Mouse (Mus musculus): ENCODE results near the gene Card10.
A peak's percentile ranks its signal among the peaks of the same experiment; 100 is the strongest.

Card10 gene

DNA sequence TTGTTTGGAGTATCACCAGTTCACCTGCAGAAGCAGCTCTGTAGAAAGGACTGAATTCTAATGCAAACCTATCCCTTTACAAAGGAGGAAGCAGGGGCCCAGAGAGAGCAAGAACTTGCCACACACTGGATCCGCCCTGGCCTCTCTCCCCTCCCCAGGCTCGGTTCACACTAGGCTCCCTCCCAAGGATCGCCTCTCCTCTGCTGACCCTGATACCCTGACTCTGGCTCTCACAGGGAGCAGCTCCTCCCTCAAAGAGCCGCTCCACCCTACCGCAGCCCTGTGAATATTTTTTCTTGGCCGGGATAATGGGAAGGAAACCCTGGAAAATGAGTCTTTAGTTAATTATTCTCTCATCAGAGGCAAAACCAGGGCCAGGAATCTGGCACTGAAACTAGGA is 1.5 kb upstream of the Card10 start:
- DNase-seq (ENCODE audit: extremely low read depth, low read depth, low spot score) = no peak

DNA sequence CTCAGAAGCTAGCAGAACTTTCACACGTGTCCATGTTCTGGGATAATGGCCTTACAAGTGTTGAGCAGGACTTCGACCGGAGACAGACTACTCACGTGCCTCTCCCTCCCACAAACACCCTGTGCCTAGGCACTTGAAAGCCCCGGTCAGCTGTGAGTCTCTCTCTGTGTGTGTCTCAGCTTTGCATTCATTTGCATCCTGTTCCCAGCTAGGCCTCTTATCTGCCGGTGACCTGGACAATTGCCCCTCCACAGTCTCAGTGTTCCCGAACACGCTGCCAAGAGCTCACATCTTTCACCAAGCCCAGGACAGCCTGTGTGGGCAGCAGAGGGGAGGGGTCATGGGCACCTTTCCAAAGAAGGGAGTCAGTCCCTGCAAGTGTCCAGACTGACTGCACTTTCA is 658 bp upstream of the Card10 start:
- DNase-seq (ENCODE audit: extremely low read depth, low read depth, low spot score) = no peak

DNA sequence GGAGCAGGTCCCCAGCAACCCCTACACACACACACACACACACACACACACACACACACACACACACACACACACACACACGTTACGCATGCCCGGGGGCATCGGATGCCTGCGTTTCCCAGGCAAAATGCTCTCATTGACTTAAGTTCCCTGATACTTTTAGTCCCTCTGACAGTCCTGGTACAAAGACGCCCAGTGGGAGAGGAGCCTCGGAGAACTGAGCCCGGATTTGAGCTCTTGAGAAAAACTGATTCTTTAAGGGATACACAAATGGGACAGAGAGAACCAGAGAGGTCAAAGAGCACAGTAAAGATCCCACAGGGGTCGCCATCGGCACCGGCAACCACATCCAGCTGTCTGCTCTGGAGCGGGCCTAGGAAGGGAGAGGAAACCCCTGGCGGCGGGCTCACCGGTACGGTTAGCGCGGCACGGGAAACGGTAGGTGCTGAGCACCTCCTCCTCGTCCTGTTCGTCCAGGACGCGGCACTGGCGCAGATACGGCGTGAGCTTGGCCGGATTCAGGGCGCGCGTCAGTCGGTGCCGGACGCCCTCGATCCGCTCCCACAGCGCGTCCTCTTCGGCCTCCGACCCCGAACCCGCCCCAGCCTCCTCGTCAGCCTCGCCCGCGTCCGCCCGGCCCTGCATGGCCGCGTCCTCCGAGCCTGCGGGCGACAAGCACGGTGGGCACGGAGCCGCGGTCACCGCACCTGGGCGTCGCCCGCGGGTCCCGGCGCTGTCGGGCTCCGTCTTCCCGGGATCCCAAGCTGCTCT is 686 bp downstream of the Card10 start:
- no peak for DNase-seq (ENCODE audit: extremely low read depth, low read depth, low spot score)

DNA sequence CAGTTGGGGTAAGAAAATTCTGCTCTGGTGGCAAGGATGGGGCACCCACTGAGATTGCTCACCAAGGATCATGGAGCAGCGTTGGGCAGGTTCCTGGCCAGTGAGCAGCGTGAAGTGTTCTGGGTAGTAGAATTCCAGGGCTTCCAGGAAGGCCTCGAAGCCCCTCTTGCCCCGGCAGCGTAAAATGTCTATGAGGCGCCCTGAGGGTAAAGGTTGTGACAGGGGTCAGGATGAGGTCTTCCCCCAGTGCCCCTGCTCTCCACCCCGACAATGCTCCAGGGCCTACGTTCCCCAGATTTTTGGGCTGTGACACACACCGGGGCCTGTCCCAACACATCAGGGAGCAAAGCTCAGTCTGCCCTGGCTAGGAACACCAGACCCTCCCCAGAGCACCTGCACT is 1.3 kb downstream of the Card10 start:
- no peak for DNase-seq (ENCODE audit: extremely low read depth, low read depth, low spot score)

DNA sequence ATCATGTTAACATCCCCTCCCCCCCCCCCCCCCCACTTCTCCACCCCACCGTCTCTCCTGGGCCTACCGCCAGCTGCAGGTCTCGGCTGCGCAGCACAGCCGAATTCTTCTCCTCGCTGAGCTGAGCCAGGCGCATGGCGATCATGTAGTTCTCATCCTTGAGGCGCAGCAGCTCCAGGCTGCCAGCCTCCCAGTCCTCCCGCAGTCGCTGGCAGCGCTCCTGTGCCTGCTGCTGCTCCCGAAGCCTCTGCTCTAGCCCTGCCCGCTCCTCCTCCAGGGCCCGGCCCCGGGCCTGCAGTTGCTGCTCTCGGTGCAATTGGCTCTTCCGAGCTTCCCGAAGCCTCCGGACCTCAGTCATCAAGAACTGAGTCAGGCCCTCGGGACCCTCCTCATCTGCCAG is 3.8 kb downstream of the Card10 start:
- no peak for DNase-seq (ENCODE audit: extremely low read depth, low read depth, low spot score)

DNA sequence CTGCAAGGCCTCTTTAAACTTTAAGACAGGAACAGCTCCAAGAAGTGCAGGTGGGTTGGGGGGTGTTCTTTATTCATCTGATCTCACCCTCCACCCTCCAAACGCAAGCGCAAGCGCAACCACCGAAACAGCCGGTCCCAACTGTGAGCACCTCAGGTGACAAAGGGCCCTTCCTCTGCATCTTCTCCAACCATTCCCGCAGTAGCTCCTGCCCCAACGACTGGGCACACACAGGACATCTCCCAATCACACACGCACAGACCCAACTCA is 5.8 kb downstream of the Card10 start:
- no peak for DNase-seq (ENCODE audit: extremely low read depth, low read depth, low spot score)

DNA sequence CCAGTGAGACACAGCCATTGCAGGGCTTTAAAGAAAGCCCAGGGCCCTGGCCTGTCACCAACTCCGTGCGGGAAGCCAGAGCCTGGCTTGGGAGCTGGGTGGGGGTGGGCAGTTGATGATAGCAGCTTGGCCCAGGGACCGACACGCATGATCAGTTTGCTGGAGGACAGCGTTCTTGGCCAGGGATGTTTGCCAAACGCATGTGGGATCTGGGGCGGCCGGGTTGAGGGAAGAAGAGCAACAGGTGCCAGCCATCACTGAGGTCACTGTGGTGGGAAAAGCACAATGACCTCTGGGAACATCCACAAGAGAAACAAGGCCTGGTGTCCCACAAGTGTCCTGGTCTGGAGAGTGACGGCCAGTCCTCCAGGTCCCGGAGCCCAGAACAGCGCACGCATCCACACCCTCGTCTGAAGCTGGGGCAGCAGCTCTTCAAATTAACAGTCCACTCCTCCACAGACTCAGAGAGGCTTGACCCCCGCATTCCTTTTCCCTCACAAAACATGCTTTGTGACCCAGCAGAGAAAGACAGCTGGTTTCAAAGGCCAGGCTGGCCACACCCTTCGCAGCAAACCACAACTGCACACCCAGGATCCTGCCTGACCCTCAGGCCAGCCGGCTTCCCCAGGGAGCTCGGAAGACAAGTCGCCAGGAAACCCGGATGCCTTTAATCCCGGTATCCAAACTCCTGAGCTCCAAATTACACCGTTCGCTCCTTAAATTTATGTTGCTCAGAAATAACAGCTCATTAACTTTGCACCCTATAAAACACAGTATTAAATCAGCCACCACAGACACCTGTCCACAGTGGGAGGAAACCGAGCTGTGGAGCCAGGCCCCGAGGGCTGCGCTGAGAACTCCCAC is 6.4 kb downstream of the Card10 start:
- no peak for DNase-seq (ENCODE audit: extremely low read depth, low read depth, low spot score)

DNA sequence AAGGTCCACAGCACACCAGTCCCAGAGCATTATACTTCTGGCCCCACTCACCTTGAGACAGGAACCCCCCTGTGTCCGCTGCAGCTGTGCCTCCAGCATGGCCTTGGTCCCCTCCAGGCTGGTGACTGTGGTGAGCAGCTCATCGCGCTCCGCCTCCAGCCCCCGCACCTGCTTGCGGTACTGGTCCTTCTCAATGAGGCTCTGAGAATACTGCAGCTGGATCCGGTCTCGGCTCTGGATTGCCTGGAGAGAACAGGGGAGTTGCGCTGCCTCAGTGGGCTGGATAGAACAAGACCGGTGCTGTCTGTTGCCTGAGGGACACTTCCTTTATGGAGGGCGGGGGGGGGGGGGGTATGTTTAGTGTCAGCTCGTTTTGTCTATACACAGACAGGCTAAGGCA is 11.9 kb downstream of the Card10 start:
- no peak for DNase-seq (ENCODE audit: extremely low read depth, low read depth, low spot score)

DNA sequence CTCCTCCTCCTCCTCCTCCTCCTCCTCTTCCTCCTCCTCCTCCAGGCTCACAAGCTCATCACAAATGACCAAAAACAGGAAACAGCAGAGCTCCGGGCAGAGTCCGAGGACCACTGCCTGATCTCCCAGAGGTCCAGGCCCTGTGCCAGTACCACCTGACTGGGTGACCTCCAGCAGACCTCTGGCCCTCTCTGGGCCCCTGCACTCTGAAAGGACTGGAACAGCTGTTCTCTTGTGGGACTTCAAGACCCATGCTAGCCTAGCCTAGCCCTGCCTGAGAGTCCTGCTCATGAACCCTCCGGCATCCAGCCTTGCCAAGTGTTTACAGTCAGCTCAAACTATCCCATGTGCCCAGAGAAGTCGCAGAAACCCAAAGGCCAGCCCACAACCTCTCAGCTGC is 12.4 kb downstream of the Card10 start:
- no peak for DNase-seq (ENCODE audit: extremely low read depth, low read depth, low spot score)

DNA sequence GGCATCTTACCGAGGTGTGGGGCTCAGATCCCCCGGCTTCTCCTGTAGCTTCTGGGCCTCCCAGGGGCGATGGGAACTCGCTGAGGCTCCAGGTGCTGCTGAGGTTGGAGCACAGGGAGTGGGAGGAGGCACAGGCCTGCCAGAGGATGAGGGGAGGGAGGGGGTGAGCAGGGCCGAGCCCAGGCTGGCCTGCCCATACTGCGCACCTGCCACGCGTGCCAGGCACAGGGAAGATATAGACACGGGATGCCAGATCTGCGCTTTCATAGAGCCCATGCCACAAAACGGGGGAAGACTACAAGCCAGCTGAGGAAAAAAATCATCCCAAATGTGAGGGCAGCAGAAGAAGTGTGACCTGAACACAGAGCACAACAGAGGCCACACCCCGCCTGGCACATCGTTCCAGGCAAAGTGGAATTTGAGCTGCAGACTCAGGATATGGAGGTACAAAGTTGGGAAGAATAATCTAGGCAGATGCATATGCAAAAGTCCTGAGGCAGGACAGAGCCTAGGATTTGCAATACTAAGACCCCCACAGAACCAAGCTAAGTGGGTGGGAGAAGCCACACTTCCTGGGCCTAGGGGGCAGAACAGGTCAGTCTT is 13.0 kb downstream of the Card10 start:
- DNase-seq (ENCODE audit: extremely low read depth, low read depth, low spot score) = no peak

DNA sequence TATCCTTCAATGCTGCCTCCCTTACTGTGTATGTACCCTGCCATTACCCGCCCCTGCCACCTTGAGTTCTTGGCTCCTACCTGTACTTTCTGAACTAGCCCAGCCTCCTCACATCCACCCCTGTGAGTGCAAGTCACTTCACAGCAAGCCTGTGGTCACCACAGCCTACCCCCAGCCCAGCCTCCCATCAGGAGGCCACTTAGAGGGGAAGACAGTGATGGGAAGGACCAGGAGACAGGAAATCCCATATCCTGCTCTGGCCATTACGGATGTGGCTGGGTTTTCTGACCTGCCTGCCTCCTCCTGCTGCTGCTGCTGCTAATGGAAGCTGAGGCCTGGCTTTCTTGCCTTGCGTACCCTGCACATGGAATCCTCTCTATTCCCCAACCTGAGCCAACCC is 14.8 kb downstream of the Card10 start:
- no peak for DNase-seq (ENCODE audit: extremely low read depth, low read depth, low spot score)

DNA sequence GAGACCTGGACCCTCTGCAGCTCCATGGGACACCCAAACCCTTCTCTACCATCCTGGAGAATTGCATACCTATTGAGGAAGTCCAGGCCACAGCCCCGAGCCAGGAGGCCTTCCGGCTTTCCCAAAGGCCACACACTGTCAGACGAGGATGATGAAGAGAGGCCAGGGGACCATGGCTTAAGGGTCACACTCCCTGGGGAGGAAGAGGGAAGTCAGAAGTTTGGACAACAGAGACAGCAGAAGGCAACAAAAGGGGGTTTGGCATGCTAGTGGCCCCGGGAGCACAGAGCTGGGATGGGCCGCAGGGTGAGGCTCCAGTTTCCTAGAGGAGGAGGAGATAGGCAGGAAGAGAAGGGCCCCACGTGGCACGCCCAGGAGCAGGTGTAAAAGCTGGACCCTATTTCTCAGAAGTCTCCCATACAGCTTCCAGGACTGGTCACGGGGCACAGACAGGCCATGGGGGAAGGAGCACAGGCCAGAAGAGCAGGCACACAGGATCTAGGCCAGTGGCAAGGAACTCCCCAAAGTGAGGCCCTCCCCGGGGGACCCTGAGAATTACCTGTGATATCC is 15.5 kb downstream of the Card10 start:
- no peak for DNase-seq (ENCODE audit: extremely low read depth, low read depth, low spot score)

DNA sequence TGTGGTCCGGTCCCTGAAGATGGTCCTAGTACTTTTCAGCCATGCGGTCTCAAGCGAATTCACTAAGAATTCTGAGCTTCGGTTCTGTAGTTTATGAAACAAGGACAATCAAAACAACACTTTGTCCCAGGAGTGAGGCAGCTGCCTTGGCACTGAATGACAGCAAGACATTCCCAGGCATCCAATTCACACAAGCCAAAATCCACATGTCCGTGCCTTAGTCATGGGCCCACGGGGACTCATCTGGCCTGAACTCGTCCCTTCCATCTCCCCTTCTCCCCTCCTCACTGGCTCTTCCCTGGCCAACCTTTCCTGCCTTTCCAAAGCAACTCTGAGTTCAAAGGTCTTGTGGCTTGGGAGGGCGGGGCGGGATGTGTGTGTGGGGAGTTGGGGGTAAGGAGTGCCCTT is 16.4 kb downstream of the Card10 start:
- DNase-seq (ENCODE audit: extremely low read depth, low read depth, low spot score) = peak; percentile 26

DNA sequence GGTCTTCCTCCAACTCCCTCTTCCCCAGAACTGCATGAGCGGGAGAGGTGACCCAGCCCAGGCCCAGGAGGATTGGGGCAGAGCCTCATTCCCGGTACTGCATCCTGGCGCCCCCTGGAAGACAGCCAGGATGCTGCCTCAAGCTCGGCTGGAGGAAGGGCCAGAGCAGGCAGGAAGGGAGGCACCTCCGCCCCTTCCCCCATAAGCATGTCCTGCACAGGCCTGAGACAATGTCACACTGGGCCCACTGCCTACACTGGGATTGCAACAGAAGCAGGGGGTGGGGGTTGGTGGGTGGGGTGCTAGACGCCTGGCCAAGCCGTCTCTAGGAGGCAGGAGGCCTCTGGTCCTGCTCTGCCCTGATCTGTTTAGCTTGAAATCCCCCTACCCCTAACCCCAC is 16.9 kb downstream of the Card10 start:
- DNase-seq (ENCODE audit: extremely low read depth, low read depth, low spot score) = no peak

DNA sequence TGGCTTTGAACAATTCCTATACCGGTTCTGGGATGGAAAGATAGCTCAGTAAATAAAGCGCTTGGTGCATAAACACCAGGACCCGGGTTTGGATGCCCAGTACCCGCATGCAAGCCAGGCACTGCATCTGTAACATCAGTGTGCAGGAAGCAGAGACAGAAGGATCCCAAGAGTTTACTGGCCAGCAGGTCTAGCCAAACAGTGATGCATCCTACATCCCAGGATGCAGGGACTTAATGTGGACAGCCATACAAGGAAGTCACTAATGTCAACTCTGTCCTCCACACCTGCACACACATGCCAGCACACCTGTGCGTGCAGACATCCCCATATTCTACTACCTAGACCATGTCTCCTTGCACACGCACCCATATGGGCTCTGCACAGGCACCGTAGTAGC is 17.6 kb downstream of the Card10 start:
- DNase-seq (ENCODE audit: extremely low read depth, low read depth, low spot score) = no peak

DNA sequence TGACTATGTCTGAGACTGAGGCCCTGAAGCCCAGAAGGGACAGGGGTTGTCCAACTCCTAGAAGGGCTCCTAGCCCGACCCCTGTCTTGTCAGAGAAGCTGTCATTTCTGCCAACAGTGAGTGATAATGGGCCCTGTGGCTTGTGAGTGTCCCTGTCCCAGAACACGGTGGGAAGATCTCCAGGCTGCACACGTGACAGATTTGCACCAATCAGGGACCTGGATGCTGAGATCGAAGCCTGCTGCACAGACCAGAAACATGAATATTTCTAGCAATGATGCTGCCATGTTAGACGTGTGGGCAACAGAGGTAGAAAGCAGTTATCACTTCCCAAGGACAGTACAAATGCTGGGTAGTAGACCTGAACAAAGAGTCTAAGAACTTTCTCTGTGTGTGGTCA is 18.3 kb downstream of the Card10 start:
- no peak for DNase-seq (ENCODE audit: extremely low read depth, low read depth, low spot score)

DNA sequence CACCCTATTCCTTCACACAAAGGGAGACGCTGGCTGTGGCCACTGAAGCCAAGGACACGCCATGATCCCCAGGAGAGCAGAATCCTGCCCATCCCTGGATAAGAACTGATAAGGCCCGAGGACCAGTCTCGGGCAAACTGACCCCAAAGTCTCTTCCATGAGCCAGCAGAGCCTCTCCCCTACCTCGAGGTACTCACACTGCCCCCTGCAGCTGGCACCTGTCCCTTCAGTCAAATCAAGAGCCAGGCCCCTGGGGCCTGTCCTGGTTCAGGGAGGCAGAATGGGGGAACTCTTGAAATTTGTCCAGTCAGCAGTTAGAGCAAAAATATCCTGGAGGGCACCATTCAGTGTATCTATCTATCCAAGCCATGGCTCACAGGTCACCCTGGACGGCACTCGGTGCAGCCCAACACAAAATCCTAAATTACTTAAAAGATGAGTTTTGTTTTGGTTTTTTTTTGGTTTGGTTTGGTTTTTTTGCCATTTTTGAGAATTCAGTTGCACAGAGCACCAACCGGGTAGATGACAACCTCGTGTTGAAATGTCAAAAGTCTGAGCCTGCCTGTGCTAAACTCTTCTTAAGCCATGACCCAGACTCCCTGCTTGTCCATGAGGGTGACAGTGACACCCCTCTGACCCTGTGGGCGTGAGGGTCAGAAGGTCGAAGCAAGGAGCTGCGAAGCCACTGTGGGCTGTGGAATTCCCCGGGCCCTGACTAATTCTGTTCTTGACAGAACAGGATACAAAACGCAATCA is 20.3 kb downstream of the Card10 start:
- DNase-seq (ENCODE audit: extremely low read depth, low read depth, low spot score) = no peak

DNA sequence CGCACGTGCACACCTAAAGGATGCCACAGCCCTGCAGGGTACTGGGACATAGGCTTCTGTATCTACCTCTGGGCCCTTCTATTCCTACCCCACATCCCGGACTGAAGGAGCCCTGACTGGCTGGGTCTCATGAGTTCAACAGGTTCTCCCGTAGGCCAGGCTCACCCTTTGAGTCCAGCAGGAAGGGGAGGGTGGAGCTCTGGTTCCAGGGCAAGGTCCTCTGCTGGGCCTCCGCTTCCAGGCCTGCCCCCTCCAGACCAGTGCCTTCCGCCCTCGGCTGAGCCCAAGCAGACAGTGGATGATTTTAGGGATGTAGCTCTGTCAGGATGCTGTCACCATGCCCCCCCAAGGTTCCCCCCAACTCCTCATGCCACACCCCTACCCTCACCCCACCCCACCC is 21.9 kb downstream of the Card10 start:
- DNase-seq (ENCODE audit: extremely low read depth, low read depth, low spot score) = no peak

DNA sequence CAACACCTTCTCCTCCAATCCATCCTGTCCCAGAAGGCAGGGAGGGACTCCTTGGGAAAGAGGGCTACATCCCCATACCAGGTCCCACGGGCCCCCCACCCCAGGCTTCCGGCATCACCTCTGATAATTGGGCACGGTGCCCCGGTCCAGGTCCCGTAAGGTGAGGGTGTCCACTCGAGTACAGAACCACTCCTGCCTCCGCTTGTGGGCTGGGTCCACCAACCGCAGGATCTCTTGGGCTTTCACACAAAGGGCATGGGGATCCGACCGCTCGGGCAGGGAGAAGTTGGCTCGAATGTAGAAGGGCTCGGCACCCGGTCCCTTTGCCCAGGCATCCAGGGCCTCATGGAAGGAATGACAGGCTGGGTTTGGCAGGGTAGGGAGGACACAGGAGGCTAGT is 22.5 kb downstream of the Card10 start:
- DNase-seq (ENCODE audit: extremely low read depth, low read depth, low spot score) = no peak

DNA sequence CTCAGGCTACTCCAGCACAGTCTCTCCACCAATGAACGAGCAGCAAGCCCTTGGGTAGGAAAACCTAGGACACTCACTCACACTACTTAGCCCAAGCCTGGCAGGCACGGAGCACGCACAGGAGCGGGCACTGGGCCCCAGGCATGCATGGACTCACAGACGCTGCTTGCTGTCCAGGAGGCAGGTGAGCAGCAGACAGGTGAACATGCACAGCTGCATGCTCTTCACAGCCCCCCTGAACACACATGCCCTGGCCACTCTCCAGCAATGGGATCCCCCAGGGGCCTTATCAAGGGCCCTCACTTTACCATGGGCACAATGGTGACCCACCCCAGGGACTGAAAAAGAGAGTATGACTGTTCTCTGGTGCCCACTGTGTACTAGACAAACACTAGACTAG is 23.2 kb downstream of the Card10 start:
- no peak for DNase-seq (ENCODE audit: extremely low read depth, low read depth, low spot score)

DNA sequence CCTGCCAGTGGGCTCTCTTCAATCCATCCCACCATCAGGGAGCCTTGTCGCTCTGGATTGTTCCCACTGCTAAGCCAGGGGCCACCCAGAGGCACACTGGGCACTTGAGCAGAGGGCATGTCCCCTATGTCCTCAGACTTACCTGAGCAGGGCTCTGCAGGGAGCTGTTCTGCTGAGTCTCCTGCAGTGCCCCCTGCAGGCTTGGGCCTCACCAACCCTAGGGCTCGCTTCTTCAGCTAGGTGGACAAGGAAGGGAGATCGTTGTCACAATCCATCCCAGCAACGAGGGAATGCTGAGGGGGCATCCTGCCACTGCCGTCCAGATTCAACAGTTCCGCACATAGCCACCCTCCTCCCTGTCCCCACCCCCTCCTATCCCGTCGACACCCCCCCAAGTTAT is 23.6 kb downstream of the Card10 start:
- no peak for DNase-seq (ENCODE audit: extremely low read depth, low read depth, low spot score)
